Mouse (Mus musculus): ENCODE results near the gene Preb. TPM values are rescaled to one million over a fixed set of nuclear protein-coding genes. Genes with fewer than 3 reads are reported as not detected.
A peak's percentile ranks its signal among the peaks of the same experiment; 100 is the strongest.

Gene Preb
- polyA plus RNA-seq, 1 experiment = 335 TPM

GRCm38 (mm10) chr5:30913060-30913841, 46.9 kb downstream of the Preb start, which contains the start of gene Emilin1:
Emilin1 (plus strand) TSS chr5:30913402.
- H3K27ac ChIP-seq (ENCODE audit: insufficient read depth, low read depth, low read length) = peak within 1 kb of the TSS; percentile 79
- peak within 1 kb of the TSS; percentile 53 for H3K4me3 ChIP-seq (ENCODE audit: low read depth, low read length)
- WGBS = 70% methylated on average over 13 of the region's 13 CpGs
- TF ChIP-seq POLR2A (IDR thresholded peaks at IDR 0.05; ENCODE audit: low read depth, low read length) (no peak; the same call in 1 of the 2 replicates), CTCF (IDR thresholded peaks at IDR 0.05; ENCODE audit: extremely low read depth, insufficient read length, insufficient replicate concordance, low read depth, low read length) (no peak)
- H3K36me3 ChIP-seq (ENCODE audit: control insufficient read depth, insufficient read depth, low read length) = no peaks in the 10 kb centered on the region; the same call in 1 of the 2 replicates
- H3K4me1 ChIP-seq (ENCODE audit: control insufficient read depth, insufficient read depth, insufficient read length, low read length) = peaks cover 27% of the 10 kb centered on the region
- no peaks in the 10 kb centered on the region for H3K27me3 ChIP-seq (ENCODE audit: control insufficient read depth, insufficient read depth, low read length)

DNA sequence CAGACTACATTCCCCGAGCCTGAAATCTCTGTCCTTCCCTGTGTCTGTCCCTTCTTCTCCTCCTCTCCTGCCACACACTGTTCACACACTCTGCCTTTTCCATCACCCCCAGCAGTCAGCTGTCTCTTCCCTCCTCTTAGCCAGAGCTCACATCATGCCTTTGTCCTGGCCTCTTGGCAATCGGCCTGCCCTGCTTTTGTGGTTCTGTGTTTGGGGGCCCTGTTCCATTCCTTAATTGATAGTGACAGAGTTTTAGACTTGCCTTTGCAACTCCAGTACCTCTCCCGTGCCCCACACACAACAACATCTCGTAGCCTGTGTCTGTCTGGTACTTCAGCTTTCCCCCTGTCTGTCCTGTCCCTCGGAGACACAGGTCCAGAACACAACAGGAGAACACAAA, 48.0 kb downstream of the Preb start:
- TF ChIP-seq POLR2A (IDR thresholded peaks at IDR 0.05; ENCODE audit: low read depth, low read length) = no peak
- no peak for TF ChIP-seq CTCF (IDR thresholded peaks at IDR 0.05; ENCODE audit: extremely low read depth, insufficient read length, insufficient replicate concordance, low read depth, low read length)
- peak overlapping the region; percentile 79 for H3K27ac ChIP-seq (ENCODE audit: insufficient read depth, low read depth, low read length)
- WGBS = 83% methylated on average over 5 of the region's 5 CpGs
- H3K4me1 ChIP-seq (ENCODE audit: control insufficient read depth, insufficient read depth, insufficient read length, low read length) = peaks cover 32% of the 10 kb centered on the region
- H3K27me3 ChIP-seq (ENCODE audit: control insufficient read depth, insufficient read depth, low read length) = no peaks in the 10 kb centered on the region
- no peak overlapping the region for H3K4me3 ChIP-seq (ENCODE audit: low read depth, low read length)
- no peaks in the 10 kb centered on the region for H3K36me3 ChIP-seq (ENCODE audit: control insufficient read depth, insufficient read depth, low read length)

- TF ChIP-seq POLR2A (IDR thresholded peaks at IDR 0.05; ENCODE audit: low read depth, low read length) = no peak
- TF ChIP-seq CTCF (IDR thresholded peaks at IDR 0.05; ENCODE audit: extremely low read depth, insufficient read length, insufficient replicate concordance, low read depth, low read length) = no peak
- Histone ChIP-seq H3K27me3 (ENCODE audit: control insufficient read depth, insufficient read depth, low read length) (no peaks in the 10 kb centered on the region), H3K4me1 (ENCODE audit: control insufficient read depth, insufficient read depth, insufficient read length, low read length) (peaks cover 33% of the 10 kb centered on the region), H3K36me3 (ENCODE audit: control insufficient read depth, insufficient read depth, low read length) (peaks cover 2% of the 10 kb centered on the region; the same call in 1 of the 2 replicates), H3K4me3 (ENCODE audit: low read depth, low read length) (no peak overlapping the region), H3K27ac (ENCODE audit: insufficient read depth, low read depth, low read length) (peak overlapping the region; percentile 30)
These were observed 49.7 kb downstream of the Preb start for GRCm38 (mm10) chr5:30910481-30910880.

- Histone ChIP-seq H3K4me1 (ENCODE audit: control insufficient read depth, insufficient read depth, insufficient read length, low read length) (peaks cover 31% of the 10 kb centered on the region), H3K4me3 (ENCODE audit: low read depth, low read length) (no peak overlapping the region), H3K27ac (ENCODE audit: insufficient read depth, low read depth, low read length) (peak overlapping the region; percentile 93), H3K27me3 (ENCODE audit: control insufficient read depth, insufficient read depth, low read length) (no peaks in the 10 kb centered on the region), H3K36me3 (ENCODE audit: control insufficient read depth, insufficient read depth, low read length) (peaks cover 7% of the 10 kb centered on the region; the same call in 1 of the 2 replicates)
- WGBS = 71% methylated on average over 7 of the region's 7 CpGs
- TF ChIP-seq POLR2A (IDR thresholded peaks at IDR 0.05; ENCODE audit: low read depth, low read length) (no peak), CTCF (IDR thresholded peaks at IDR 0.05; ENCODE audit: extremely low read depth, insufficient read length, insufficient replicate concordance, low read depth, low read length) (no peak)
These were observed 50.3 kb downstream of the Preb start for GRCm38 (mm10) chr5:30909863-30910262.

- TF ChIP-seq CTCF (IDR thresholded peaks at IDR 0.05; ENCODE audit: extremely low read depth, insufficient read length, insufficient replicate concordance, low read depth, low read length) (no peak), POLR2A (IDR thresholded peaks at IDR 0.05; ENCODE audit: low read depth, low read length) (no peak)
- H3K4me1 ChIP-seq (ENCODE audit: control insufficient read depth, insufficient read depth, insufficient read length, low read length) = peaks cover 31% of the 10 kb centered on the region
- 16% methylated on average over 7 of the region's 7 CpGs for WGBS
- peaks cover 10% of the 10 kb centered on the region for H3K36me3 ChIP-seq (ENCODE audit: control insufficient read depth, insufficient read depth, low read length)
- H3K4me3 ChIP-seq (ENCODE audit: low read depth, low read length) = no peak overlapping the region
- peak overlapping the region; percentile 93 for H3K27ac ChIP-seq (ENCODE audit: insufficient read depth, low read depth, low read length)
- no peaks in the 10 kb centered on the region for H3K27me3 ChIP-seq (ENCODE audit: control insufficient read depth, insufficient read depth, low read length)
These were observed 50.9 kb downstream of the Preb start for GRCm38 (mm10) chr5:30909300-30909659.

DNA sequence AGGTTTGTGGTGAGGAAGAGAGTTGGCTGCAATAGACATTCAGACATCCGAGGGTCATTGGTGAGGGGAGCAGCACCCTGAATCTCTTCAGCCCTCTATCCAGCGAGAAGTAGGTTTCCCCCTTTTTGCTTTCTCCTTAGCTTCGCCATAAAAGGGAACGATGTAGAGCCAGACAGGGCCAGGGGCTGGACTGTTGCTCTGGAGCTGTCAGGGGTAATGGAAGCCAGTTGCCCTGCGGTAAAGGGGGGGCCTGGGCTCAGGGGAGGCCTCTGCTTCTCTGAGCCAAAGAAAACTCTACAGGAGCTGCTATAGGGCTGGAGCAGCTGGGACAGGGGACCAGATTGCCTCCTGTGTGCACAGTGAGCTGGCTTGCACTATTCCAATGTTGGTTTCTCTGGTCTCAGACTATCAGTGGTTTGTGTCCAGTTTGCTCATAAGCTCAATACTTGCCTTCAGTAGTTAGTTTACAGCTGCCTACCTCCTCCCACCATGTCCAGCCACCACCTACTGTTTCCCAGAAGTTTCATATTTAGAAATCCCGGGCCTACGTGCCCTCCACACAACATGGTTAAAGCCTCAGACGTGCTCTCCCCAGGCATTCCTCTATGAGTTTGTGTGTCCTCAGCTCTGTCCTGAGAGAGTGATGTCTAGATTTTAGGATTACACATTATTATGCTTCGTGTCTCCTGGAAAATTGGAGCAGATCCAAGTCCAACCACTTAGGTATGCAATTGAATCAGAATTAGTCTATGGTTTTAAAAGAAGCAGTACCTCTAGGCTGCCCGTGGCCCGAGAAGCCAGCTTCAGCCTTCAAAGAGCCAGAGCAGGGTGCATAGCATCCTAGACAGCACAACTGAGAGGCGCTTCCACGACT, 51.5 kb downstream of the Preb start:
- Histone ChIP-seq H3K36me3 (ENCODE audit: control insufficient read depth, insufficient read depth, low read length) (peaks cover 14% of the 10 kb centered on the region), H3K27ac (ENCODE audit: insufficient read depth, low read depth, low read length) (peak overlapping the region; percentile 93), H3K27me3 (ENCODE audit: control insufficient read depth, insufficient read depth, low read length) (no peaks in the 10 kb centered on the region), H3K4me1 (ENCODE audit: control insufficient read depth, insufficient read depth, insufficient read length, low read length) (peaks cover 31% of the 10 kb centered on the region), H3K4me3 (ENCODE audit: low read depth, low read length) (peak overlapping the region; percentile 70)
- no peak for TF ChIP-seq CTCF (IDR thresholded peaks at IDR 0.05; ENCODE audit: extremely low read depth, insufficient read length, insufficient replicate concordance, low read depth, low read length)
- TF ChIP-seq POLR2A (IDR thresholded peaks at IDR 0.05; ENCODE audit: low read depth, low read length) = no peak
- 26% methylated on average over 13 of the region's 13 CpGs for WGBS
